Mouse (Mus musculus) heart, adult 11 months (tissue): ENCODE results near the gene Tmem175.

Experiments
- DNase-seq: peaks from one replicate; pipeline ENCODE4 v3.0.0; 2022

Gene Tmem175

GRCm38 (mm10) chr5:108678296-108678854, 48.8 kb downstream of the Tmem175 start:
- no peak for DNase-seq

- DNase-seq, result no peak
Measured at GRCm38 (mm10) chr5:108679909-108680308, 50.3 kb downstream of the Tmem175 start.

GRCm38 (mm10) chr5:108680871-108681270, 51.3 kb downstream of the Tmem175 start:
- no peak for DNase-seq

GRCm38 (mm10) chr5:108689091-108689490, 59.5 kb downstream of the Tmem175 start:
- DNase-seq, result no peak

- DNase-seq, result no peak
Measured at GRCm38 (mm10) chr5:108691152-108691551, 61.6 kb downstream of the Tmem175 start.

GRCm38 (mm10) chr5:108692271-108692670, 62.7 kb downstream of the Tmem175 start, which contains the start of gene Fgfrl1:
Gene Fgfrl1 (plus strand): TSS chr5:108692382.
- peak; percentile 98 for DNase-seq

- peak; percentile 99 for DNase-seq
Measured at GRCm38 (mm10) chr5:108693872-108694288, 64.3 kb downstream of the Tmem175 start.

GRCm38 (mm10) chr5:108694352-108695261, 65.0 kb downstream of the Tmem175 start:
- peak; percentile 95 for DNase-seq

GRCm38 (mm10) chr5:108695861-108696260, 66.3 kb downstream of the Tmem175 start:
- peak; percentile 94 for DNase-seq

GRCm38 (mm10) chr5:108696542-108696941, 67.0 kb downstream of the Tmem175 start:
- no peak for DNase-seq

- DNase-seq, result no peak
Measured at GRCm38 (mm10) chr5:108697341-108697753, 67.8 kb downstream of the Tmem175 start.
